Mouse (Mus musculus) heart, embryonic 14.5 days (tissue): ENCODE data around the gene Ifi206. TPM values are rescaled to one million over a fixed set of nuclear protein-coding genes. Genes with fewer than 3 reads are reported as not detected.

Source experiments
- ATAC-seq: fragments of 200-750 bp; cut with Nextera tagmentation; 2 replicates; pipeline ENCODE4 v1.8.0; 2017; ENCODE audit warnings: low read depth, moderate TSS enrichment; ENCODE audit not compliant: insufficient number of reproducible peaks, insufficient read depth, low FRiP score
- H3K27ac ChIP-seq, 2 experiments: fragments of 200-500 bp in 1 of 2; fragments of 300-500 bp in 1 of 2; sonication (generic) in 1 of 2; replicated peaks in 1 of 2; 2 replicates each; pipeline ENCODE4 v1.5.1; 2012 to 2014; ENCODE audit warnings: low read depth in 2 of 2, low read length in 2 of 2, control low read depth in 1 of 2, mild to moderate bottlenecking in 1 of 2, mixed read lengths in 1 of 2; ENCODE audit not compliant: control insufficient read depth in 1 of 2, insufficient read depth in 1 of 2
- H3K27me3 ChIP-seq: fragments of 300-500 bp; sonication (generic); 2 replicates; pipeline ENCODE4 v1.6.1; 2014; ENCODE audit warnings: mild to moderate bottlenecking, low read length, control low read depth; ENCODE audit not compliant: control insufficient read depth, insufficient read depth
- H3K36me3 ChIP-seq: fragments of 300-500 bp; sonication (generic); 2 replicates; pipeline ENCODE4 v1.6.1; 2014; ENCODE audit warnings: mild to moderate bottlenecking, control low read depth, low read length, mixed read lengths; ENCODE audit not compliant: control insufficient read depth, insufficient read depth
- H3K4me1 ChIP-seq, 2 experiments: fragments of 200-500 bp in 1 of 2; fragments of 300-500 bp in 1 of 2; sonication (generic) in 1 of 2; 2 replicates each; pipeline ENCODE4 v1.6.1; 2012 to 2014; ENCODE audit warnings: low read length in 2 of 2, control low read depth in 1 of 2, mixed read lengths in 1 of 2; ENCODE audit not compliant: control insufficient read depth in 2 of 2, insufficient read depth in 2 of 2
- H3K4me2 ChIP-seq: fragments of 300-500 bp; sonication (generic); 2 replicates; pipeline ENCODE4 v1.6.1; 2014; ENCODE audit warnings: mild to moderate bottlenecking, low read length
- H3K4me3 ChIP-seq, 2 experiments: fragments of 200-500 bp in 1 of 2; fragments of 300-500 bp in 1 of 2; sonication (generic) in 1 of 2; 2 replicates each; pipeline ENCODE4 v1.5.1; 2012 to 2014; ENCODE audit warnings: low read length in 2 of 2, mild to moderate bottlenecking in 2 of 2, control low read depth in 1 of 2, low read depth in 1 of 2, moderate library complexity in 1 of 2; ENCODE audit not compliant: control insufficient read depth in 1 of 2, insufficient read depth in 1 of 2
- H3K9ac ChIP-seq: fragments of 300-500 bp; sonication (generic); 2 replicates; pipeline ENCODE4 v1.6.1; 2014; ENCODE audit warnings: mild to moderate bottlenecking, low read length
- H3K9me3 ChIP-seq: fragments of 300-500 bp; sonication (generic); 2 replicates; pipeline ENCODE4 v1.6.1; 2016; ENCODE audit warnings: low read length, control low read depth; ENCODE audit not compliant: control insufficient read depth
- WGBS: fragments of 180-500 bp; shearing (Covaris S2); extraction: QIAGEN DNeasy Blood & Tissue Kit; methylation state at CpG from one replicate; pipeline ENCODE4 v1.1.7; 2014; 5-methylcytosine and 5-hydroxymethylcytosine counted together
- microRNA-seq: library from miRNA; unstranded; fragments of <30 nt; microRNA quantifications from one replicate; pipeline ENCODE4, GENCODE M21; 2016
- polyA plus RNA-seq: library from polyadenylated mRNA; unstranded; fragments of >200 nt; fragmentation: Nextera tagmentation; extraction: Ambion mirVana; gene quantifications from 2 replicates; pipeline ENCODE4 v1.2.1, GENCODE M21; 2014

The Ifi206 gene
- polyA plus RNA-seq, 1 experiment from 2014 or later: 0.16 TPM

GRCm38 (mm10) chr1:173418516-173418915 lies 72.3 kb downstream of the Ifi206 start:
- H3K27me3 ChIP-seq: no peaks in the 10 kb centered on the region
- H3K36me3 ChIP-seq: no peaks in the 10 kb centered on the region
- no peak overlapping the region for H3K27ac ChIP-seq
- H3K4me1 ChIP-seq: no peaks in the 10 kb centered on the region
- H3K4me2 ChIP-seq: no peak overlapping the region
- H3K4me3 ChIP-seq: no peak overlapping the region
- WGBS: 79% methylated on average over 3 of the region's 3 CpGs
- H3K9ac ChIP-seq: no peak overlapping the region
- H3K9me3 ChIP-seq: 0 out of 2 replicates have a peak, but pooled peaks cover 2% of the 10 kb centered on the region
- ATAC-seq: no peak

Small RNA genes lying within 50 kb of the gene (microRNA-seq; reads per million reads assigned to microRNA genes)
- gene Gm44481: not detected

Other genes with a start within 250 kb of the Ifi206 start
- not detected in 2 replicates for gene Olfr418, start 225.0 kb downstream of the Ifi206 start, polyA plus RNA-seq
- gene Mptx2, start 213.3 kb downstream of the Ifi206 start, polyA plus RNA-seq: not detected in 2 replicates
- gene Ackr1, start 157.3 kb downstream of the Ifi206 start, polyA plus RNA-seq: 0.45 and 0.96 TPM in 2 replicates
- 2.2 and 2.5 TPM in 2 replicates for gene Aim2, start 140.2 kb downstream of the Ifi206 start, polyA plus RNA-seq
- 1.0 and 1.1 TPM in 2 replicates for gene Cadm3, start 123.3 kb downstream of the Ifi206 start, polyA plus RNA-seq
- not detected in 2 replicates for gene Ifi214, start 44.9 kb upstream of the Ifi206 start, polyA plus RNA-seq
- 0.22 TPM in 1 of 2 replicates, not detected in the other for gene Ifi213, start 108.2 kb upstream of the Ifi206 start, polyA plus RNA-seq
- gene Ifi209, start 139.9 kb upstream of the Ifi206 start, polyA plus RNA-seq: 0.23 and 0.58 TPM in 2 replicates
- gene Ifi208, start 182.6 kb upstream of the Ifi206 start, polyA plus RNA-seq: 0.08 and 0.15 TPM in 2 replicates